Mouse (Mus musculus): ENCODE results near the gene Ice1.

Ice1 gene

DNA sequence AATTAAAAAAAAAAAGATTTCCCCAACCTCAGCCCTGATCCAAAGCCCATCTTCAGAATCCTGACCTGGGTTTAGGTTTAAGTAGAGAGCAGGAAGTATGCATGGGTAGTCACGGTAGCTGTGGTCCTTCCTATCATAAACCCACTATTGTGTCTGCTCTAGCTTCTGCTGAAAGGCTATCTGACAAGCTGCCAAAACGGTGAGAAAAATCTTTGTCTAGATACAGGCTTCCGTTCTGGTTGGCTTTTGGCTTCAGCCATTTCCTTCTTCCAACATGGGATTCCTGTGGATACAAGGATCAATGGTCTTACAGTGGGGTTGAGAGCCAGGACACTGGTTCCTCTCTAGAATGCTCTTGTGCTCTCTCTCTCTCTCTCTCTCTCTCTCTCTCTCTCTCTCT is 2.2 kb upstream of the Ice1 start:
- DNase-seq (ENCODE audit: low read depth, low spot score): no peak

DNA sequence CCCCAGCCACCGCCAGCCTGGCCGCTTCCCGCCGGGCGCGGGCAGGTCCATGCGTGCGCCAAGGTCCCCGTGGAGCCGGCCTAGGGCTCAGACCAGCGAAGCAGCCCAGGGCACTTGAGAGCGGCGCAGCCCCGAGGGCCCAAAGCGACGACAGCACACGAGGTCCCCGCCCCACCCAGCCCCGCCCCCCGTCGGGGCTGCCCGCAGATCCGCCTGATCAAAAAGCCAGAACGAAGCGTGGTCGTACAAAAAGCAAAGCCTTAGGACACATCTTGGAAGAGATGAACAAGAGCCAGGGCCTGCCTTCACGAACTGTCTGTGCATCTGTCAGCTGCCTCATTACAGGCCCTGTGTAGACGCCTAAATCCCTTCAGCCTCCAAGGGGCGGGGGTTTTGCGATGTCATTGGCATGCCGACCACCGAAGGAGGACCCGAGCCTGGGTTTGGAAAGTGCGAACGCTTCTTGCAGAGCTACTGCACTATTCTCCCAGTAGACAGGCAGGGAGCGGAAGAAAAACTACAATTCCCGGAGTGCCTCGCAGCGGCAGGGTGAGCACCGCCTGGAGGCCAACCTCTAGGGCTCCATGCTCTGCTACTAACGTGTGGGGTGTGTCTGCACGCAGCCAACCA is 343 bp upstream of the Ice1 start:
- peak; percentile 90 for DNase-seq (ENCODE audit: low read depth, low spot score)

GRCm38 (mm10) chr13:70636706-70637105 is 728 bp downstream of the Ice1 start:
- no peak for DNase-seq (ENCODE audit: low read depth, low spot score)

DNA sequence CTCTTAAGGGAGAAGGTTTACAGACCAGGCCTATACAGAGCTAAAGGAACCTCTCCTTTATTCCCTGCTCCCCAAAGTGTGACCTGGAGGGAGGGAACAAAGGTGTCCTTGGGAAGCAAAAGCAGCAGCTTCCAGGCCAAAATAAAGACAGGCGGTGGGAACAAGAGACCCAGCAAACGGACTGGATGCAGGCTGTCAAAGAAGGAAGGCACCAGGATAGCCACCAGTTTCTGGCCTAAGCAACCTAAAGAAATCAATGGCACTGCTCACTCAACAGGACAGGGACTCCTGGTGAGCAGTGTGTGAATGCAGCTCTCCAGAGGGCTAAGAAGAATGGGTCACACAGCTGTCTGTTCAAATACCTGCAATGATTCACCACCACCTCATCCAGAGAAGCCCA is 1.8 kb downstream of the Ice1 start:
- no peak for DNase-seq (ENCODE audit: low read depth, low spot score)

- DNase-seq (ENCODE audit: low read depth, low spot score): no peak
Measured at GRCm38 (mm10) chr13:70626416-70626815, 11.0 kb downstream of the Ice1 start.

- no peak for DNase-seq (ENCODE audit: low read depth, low spot score)
Measured at GRCm38 (mm10) chr13:70625665-70626064, 11.8 kb downstream of the Ice1 start.

DNA sequence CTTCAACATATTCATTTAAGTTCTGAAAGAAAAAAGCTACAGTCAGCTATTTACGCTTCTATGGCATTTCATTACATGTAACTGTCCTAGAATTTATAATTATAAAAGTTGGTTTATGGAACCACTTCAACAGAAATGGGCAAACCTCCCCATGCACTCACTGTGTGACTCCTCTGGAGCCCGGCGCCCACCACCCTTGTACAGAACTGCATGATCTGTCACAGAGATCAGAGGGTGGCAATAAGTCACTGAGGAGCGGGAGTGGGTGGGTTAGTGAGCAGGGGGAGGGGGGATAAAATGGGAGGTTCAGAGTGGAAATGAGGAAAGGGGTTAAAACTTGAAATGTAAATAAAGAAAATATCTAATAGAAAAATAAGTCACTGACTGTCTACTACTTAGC is 13.0 kb downstream of the Ice1 start:
- no peak for DNase-seq (ENCODE audit: low read depth, low spot score)

GRCm38 (mm10) chr13:70622461-70623057 is 14.9 kb downstream of the Ice1 start:
- DNase-seq (ENCODE audit: low read depth, low spot score): no peak

- DNase-seq (ENCODE audit: low read depth, low spot score): no peak
Measured at GRCm38 (mm10) chr13:70621509-70621908, 15.9 kb downstream of the Ice1 start.

- DNase-seq (ENCODE audit: low read depth, low spot score): no peak
Measured at GRCm38 (mm10) chr13:70612837-70613236, 24.6 kb downstream of the Ice1 start.

DNA sequence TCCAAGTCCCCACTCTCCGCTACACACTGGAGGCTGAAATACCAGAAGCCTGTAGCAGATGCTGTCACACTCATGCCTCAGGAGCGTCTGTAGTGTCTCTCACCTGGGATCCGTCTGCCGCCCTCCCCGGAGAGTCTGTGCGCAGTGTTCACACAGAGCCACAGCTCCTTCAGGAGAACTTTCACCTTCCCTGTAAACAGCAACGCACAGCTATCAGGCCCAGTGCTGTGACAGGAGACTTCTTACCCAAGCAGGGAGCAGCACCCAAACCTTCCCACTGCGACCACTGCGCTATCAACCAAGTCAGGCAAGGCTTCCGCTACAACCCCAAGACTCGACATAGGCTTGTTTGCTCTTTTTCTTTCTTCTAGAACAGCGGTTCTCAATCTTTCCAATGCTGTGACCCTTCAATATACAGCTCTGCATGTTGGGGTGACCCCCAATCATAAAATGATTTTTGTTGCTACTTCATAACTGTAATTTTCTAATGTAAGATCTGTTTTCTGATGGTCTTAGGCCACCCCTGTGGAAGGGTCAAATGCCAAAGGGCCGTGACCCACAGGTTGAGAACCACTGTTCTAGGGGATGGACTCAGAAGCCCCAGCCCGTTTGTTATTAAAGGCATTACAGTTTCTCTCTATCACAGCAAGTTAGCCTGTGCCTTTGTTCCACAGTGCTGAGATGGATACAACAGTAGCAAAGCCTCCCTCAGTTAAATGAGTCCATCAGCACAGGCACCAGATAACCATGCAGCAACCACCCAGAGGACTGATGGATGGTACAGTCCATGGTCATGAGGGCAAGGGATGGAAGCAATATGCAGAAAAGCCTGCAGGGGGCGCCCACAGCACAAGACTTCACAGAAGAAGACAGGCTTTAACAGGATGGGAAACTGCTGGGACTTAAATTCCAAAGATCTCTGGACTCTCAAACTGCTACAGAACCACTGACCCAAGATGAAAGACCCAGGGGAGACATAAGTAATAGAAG is 26.7 kb downstream of the Ice1 start:
- peak; percentile 48 for DNase-seq (ENCODE audit: low read depth, low spot score)

DNA sequence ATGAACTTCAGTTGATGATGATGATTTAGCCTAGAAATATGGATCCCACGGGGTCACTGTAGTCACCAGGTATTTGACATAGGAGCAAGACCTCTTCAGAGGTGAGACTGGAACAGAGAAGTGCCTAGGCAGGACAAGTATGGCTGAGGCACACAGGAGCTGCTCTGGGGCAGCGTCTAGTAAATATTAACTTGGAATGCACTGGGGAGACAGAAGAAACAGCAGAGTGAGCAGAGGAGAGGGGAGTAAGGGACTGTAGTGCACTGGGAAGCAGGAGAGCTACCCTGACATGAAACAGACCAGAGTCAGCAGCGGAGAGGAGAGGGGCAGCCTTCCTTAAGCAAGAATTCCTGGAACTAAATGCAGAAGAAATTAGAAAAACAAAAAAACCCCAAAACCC is 27.8 kb downstream of the Ice1 start:
- no peak for DNase-seq (ENCODE audit: low read depth, low spot score)

GRCm38 (mm10) chr13:70605366-70605765 is 32.1 kb downstream of the Ice1 start:
- no peak for DNase-seq (ENCODE audit: low read depth, low spot score)

- DNase-seq (ENCODE audit: low read depth, low spot score): no peak
Measured at GRCm38 (mm10) chr13:70604723-70605122, 32.7 kb downstream of the Ice1 start.

DNA sequence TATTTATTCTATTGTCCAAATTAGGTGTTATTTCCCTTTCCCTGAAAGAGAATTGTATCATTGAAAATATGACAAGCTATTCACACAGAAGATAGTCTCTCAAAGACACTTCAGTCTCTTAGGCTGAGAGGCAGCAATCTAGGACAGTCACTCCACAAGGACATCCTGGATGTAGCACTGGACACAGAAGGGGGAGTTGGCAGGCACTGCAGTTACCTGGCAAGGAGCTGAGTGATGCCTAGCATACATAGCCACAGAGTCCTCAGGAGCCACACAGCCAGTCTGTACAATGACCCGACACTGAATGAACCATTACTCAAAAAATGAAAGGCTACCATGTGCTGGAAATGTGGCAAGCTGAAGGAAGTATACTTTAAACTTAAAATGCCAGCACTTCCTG is 35.9 kb downstream of the Ice1 start:
- DNase-seq (ENCODE audit: low read depth, low spot score): no peak

- DNase-seq (ENCODE audit: low read depth, low spot score): no peak
Measured at GRCm38 (mm10) chr13:70599964-70600619, 37.3 kb downstream of the Ice1 start.

DNA sequence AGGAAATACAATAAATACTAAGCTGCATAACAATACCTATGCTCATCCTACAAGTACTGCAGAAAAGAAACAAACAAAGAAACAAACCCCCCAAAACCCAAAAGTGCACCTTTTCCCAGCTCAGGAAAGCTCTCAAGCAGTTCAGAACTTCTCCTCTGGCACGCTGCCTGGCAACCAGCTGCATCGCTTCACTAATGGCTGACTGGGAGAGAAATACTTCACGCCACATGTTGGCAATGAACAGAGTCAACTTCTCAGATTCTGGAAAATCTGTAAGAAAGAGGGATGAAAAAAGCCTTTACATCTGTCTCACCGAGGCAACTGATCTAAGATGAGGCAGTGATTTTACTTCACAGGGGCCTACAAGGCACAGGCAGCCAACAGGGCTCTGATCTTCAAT is 38.5 kb downstream of the Ice1 start:
- DNase-seq (ENCODE audit: low read depth, low spot score): no peak

DNA sequence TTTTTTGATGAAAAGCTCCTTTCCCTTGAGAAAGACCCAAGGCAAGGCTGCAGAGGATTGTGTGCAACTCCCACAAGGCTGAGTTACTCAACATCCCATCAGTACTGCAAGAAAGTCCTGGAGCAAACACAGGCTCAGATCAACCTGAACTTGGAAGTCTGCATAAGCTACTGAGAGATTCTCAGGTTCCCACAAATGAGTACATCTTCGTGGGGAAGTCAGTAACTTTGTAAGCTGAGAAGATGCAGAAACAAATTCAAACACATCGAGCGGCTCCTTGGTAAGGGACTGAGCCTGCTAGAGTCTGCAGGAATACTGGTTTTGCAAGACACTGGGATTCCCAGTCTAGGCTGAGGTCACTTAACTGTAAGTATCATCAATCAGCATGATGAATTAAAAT is 40.5 kb downstream of the Ice1 start:
- no peak for DNase-seq (ENCODE audit: low read depth, low spot score)

- no peak for DNase-seq (ENCODE audit: low read depth, low spot score)
Measured at GRCm38 (mm10) chr13:70590248-70590762, 47.1 kb downstream of the Ice1 start.

GRCm38 (mm10) chr13:70586969-70587368 is 50.5 kb downstream of the Ice1 start:
- DNase-seq (ENCODE audit: low read depth, low spot score): peak; percentile 8

- DNase-seq (ENCODE audit: low read depth, low spot score): no peak
Measured at GRCm38 (mm10) chr13:70582517-70582916, 54.9 kb downstream of the Ice1 start.

DNA sequence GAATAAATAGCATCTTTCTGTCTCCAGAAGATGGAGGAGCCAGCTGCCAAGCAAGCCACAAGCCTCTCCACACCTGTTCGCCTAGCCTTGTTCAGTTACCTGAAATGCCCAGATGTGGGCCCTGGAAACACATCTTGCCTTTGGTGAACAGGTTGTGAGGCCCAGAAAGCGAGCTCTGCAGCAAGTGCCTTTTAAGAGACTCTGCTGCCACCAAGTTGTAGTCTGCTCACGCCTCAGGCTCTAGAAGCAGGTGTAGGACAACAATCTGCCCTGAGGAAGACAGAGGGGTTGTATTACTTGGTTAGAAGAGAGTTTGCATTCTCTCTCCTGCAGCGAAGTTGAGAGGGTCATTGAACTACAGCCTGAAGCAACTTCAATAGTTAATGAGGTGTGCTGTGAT is 55.9 kb downstream of the Ice1 start:
- DNase-seq (ENCODE audit: low read depth, low spot score): no peak

Data from CD4-positive helper T cell, adult 2 months (primary cell).